Mouse (Mus musculus): Measurements from ENCODE around the gene Olfr281.
A peak's percentile ranks its signal among the peaks of the same experiment; 100 is the strongest.
"Not testable (repeated sequence)": the region's sequence is repeated elsewhere in the genome, so short reads cannot be mapped to it uniquely, and the experiment has no call there.

Gene Olfr281

GRCm38 (mm10) chr15:98452288-98452687 lies at the start of gene Olfr281:
Gene Olfr281 (plus strand): TSS chr15:98452588.
- DNase-seq (ENCODE audit: low spot score in 2 of 2), result no peak

- no peak for DNase-seq (ENCODE audit: low spot score in 2 of 2)
Measured at GRCm38 (mm10) chr15:98408406-98409060, 43.9 kb upstream of the Olfr281 start.

- no peak for DNase-seq (ENCODE audit: low spot score in 2 of 2)
Measured at GRCm38 (mm10) chr15:98409635-98410034, 42.8 kb upstream of the Olfr281 start.

GRCm38 (mm10) chr15:98410249-98410648 lies 42.1 kb upstream of the Olfr281 start:
- DNase-seq (ENCODE audit: low spot score in 2 of 2), result no peak

- no peak for DNase-seq (ENCODE audit: low spot score in 2 of 2)
Measured at GRCm38 (mm10) chr15:98415996-98416395, 36.4 kb upstream of the Olfr281 start.

GRCm38 (mm10) chr15:98416802-98417201 lies 35.6 kb upstream of the Olfr281 start:
- not testable (repeated sequence) for DNase-seq (ENCODE audit: low spot score in 2 of 2)

GRCm38 (mm10) chr15:98417285-98417684 lies 35.1 kb upstream of the Olfr281 start:
- DNase-seq (ENCODE audit: low spot score in 2 of 2), result not testable (repeated sequence)

GRCm38 (mm10) chr15:98418096-98418495 lies 34.3 kb upstream of the Olfr281 start:
- no peak for DNase-seq (ENCODE audit: low spot score in 2 of 2)

- no peak for DNase-seq (ENCODE audit: low spot score in 2 of 2)
Measured at GRCm38 (mm10) chr15:98420897-98421296, 31.5 kb upstream of the Olfr281 start.

GRCm38 (mm10) chr15:98424326-98424725 lies 28.1 kb upstream of the Olfr281 start:
- DNase-seq (ENCODE audit: low spot score in 2 of 2), result no peak

GRCm38 (mm10) chr15:98424753-98425152 lies 27.6 kb upstream of the Olfr281 start:
- no peak for DNase-seq (ENCODE audit: low spot score in 2 of 2)

GRCm38 (mm10) chr15:98425188-98425587 lies 27.2 kb upstream of the Olfr281 start:
- no peak for DNase-seq (ENCODE audit: low spot score in 2 of 2)

GRCm38 (mm10) chr15:98430925-98431324 lies 21.5 kb upstream of the Olfr281 start, which contains the start of gene Olfr282:
Gene Olfr282 (plus strand): TSS chr15:98431225.
- not testable (repeated sequence) for DNase-seq (ENCODE audit: low spot score in 2 of 2)

- no peak for DNase-seq (ENCODE audit: low spot score in 2 of 2)
Measured at GRCm38 (mm10) chr15:98444561-98444960, 7.8 kb upstream of the Olfr281 start.

- no peak for DNase-seq (ENCODE audit: low spot score in 2 of 2)
Measured at GRCm38 (mm10) chr15:98448521-98448920, 3.9 kb upstream of the Olfr281 start.

GRCm38 (mm10) chr15:98469596-98469995 lies 17.2 kb downstream of the Olfr281 start, which contains the start of gene OR5BS1P:
Gene OR5BS1P (plus strand): TSS chr15:98469896.
- DNase-seq (ENCODE audit: low spot score in 2 of 2), result no peak

GRCm38 (mm10) chr15:98471539-98471938 lies 19.2 kb downstream of the Olfr281 start:
- DNase-seq (ENCODE audit: low spot score in 2 of 2), result no peak

- DNase-seq (ENCODE audit: low spot score in 2 of 2), result no peak
Measured at GRCm38 (mm10) chr15:98474958-98475357, 22.6 kb downstream of the Olfr281 start.

GRCm38 (mm10) chr15:98475382-98475781 lies 23.0 kb downstream of the Olfr281 start:
- DNase-seq (ENCODE audit: low spot score in 2 of 2), result peak in 1 of 2 experiments; percentile 54

- no peak for DNase-seq (ENCODE audit: low spot score in 2 of 2)
Measured at GRCm38 (mm10) chr15:98476281-98476680, 23.9 kb downstream of the Olfr281 start.

- DNase-seq (ENCODE audit: low spot score in 2 of 2), result no peak
Measured at GRCm38 (mm10) chr15:98479568-98480102, 27.2 kb downstream of the Olfr281 start.

- no peak for DNase-seq (ENCODE audit: low spot score in 2 of 2)
Measured at GRCm38 (mm10) chr15:98482701-98483100, 30.3 kb downstream of the Olfr281 start, which contains the start of gene Lalba. Gene Lalba (minus strand): TSS chr15:98482721.
